In the genomic region with DNA sequence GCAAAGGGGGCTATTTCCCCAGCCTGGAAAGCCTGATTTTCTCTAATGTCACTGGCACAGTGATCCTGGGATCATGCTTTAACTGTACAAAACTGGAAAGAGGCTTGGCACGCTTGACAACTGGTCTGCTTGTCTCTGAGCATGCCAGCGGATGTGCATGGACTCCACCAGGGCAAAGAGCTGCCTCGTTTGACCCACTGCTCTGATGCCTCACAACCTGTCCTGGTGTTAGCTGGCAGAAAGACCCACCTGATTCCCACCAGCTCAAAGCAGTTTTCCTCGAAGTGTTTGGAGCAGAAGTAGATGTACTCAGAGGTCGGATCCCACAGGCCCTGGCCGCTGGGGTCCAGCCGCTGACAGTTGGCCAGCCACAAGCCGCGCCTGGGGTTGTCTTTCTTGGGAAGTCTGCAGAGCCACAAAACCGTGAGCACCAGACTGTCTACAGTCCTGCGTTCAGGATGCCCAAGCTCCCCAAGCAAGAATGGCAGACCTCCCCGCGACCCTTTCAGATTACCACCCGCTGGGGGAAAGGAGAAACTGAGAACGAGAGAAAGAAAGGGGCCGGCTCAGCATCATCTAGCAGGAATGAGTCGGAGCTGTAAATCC, we compare ENCODE assay signal across 8 mouse cellular contexts. TPM values are rescaled to one million over a fixed set of nuclear protein-coding genes. Genes with fewer than 3 reads are reported as not detected.
DNase-seq lines count a peak whose midpoint lies in the region; ATAC-seq and TF ChIP-seq lines count a peak whose summit lies in the region.

No protein-coding gene starts in this region.

- intact Hi-C loops in left cerebral cortex, postnatal 25 days (cut with DNase I): loop anchor here (5.0 kb wide), 1 partner anchor 123 kb away; the partner anchor contains the start of genes Pi4ka and Snap29

- WGBS in heart, embryonic 12.5 days: 16% methylated on average over 17 of the region's 17 CpGs
- WGBS in hindbrain, embryonic 12.5 days: 20% methylated on average over 17 of the region's 17 CpGs
- 9% methylated on average over 17 of the region's 17 CpGs for WGBS in liver, embryonic 15.5 days (ENCODE audit: insufficient replicate concordance)

- H3K4me2 ChIP-seq in heart, embryonic 12.5 days: peak overlapping the region; percentile 90
- H3K4me2 ChIP-seq in hindbrain, embryonic 12.5 days (replicated peaks): peak overlapping the region; percentile 90
- H3K4me2 ChIP-seq in liver, embryonic 15.5 days: peak overlapping the region; percentile 97

- peaks cover 16% of the 10 kb centered on the region for H3K4me1 ChIP-seq in heart, embryonic 12.5 days (replicated peaks)
- H3K4me1 ChIP-seq in bone marrow macrophage, adult 2 months (ENCODE audit: control insufficient read depth, insufficient read depth, low read length): peaks cover 5% of the 10 kb centered on the region; the same call in 1 of the 2 replicates
- H3K4me1 ChIP-seq in hindbrain, embryonic 12.5 days: peaks cover 17% of the 10 kb centered on the region
- H3K4me1 ChIP-seq in liver, embryonic 15.5 days (replicated peaks): peaks cover 31% of the 10 kb centered on the region

- H3K9ac ChIP-seq in heart, embryonic 12.5 days: peak overlapping the region; percentile 85
- peak overlapping the region; percentile 87 for H3K9ac ChIP-seq in hindbrain, embryonic 12.5 days
- H3K9ac ChIP-seq in liver, embryonic 15.5 days: peak overlapping the region; percentile 79

- TF ChIP-seq CTCF in bone marrow macrophage, adult 2 months (IDR thresholded peaks at IDR 0.05; ENCODE audit: low read depth, low read length): no peak

- peak overlapping the region; percentile 92 for H3K27ac ChIP-seq in heart, embryonic 12.5 days (ENCODE audit: poor library complexity, severe bottlenecking)
- H3K27ac ChIP-seq in bone marrow macrophage, adult 2 months (ENCODE audit: insufficient read depth, low read depth, low read length): peak overlapping the region; percentile 78
- H3K27ac ChIP-seq in hindbrain, embryonic 12.5 days: peak overlapping the region; percentile 96
- peak overlapping the region; percentile 98 for H3K27ac ChIP-seq in liver, embryonic 15.5 days (replicated peaks)

- H3K27me3 ChIP-seq in heart, embryonic 12.5 days (replicated peaks): no peaks in the 10 kb centered on the region
- H3K27me3 ChIP-seq in hindbrain, embryonic 12.5 days: no peaks in the 10 kb centered on the region
- no peaks in the 10 kb centered on the region for H3K27me3 ChIP-seq in liver, embryonic 15.5 days

- no peaks in the 10 kb centered on the region for H3K9me3 ChIP-seq in heart, embryonic 12.5 days (replicated peaks)
- no peaks in the 10 kb centered on the region for H3K9me3 ChIP-seq in hindbrain, embryonic 12.5 days (replicated peaks)
- H3K9me3 ChIP-seq in liver, embryonic 15.5 days (replicated peaks): no peaks in the 10 kb centered on the region

- no peak for TF ChIP-seq POLR2A in bone marrow macrophage, adult 2 months (IDR thresholded peaks at IDR 0.05; ENCODE audit: borderline replicate concordance, low read depth, low read length)

- no peak for DNase-seq in heart, adult 8-10 months (ENCODE audit: low spot score)
- DNase-seq in testis, postnatal 10 days (ENCODE audit: low spot score): peak; percentile 61
- DNase-seq in layer of hippocampus, postnatal 25 days (ENCODE audit: extremely low spot score in 1 of 2, low spot score in 1 of 2): no peak
- DNase-seq in left cerebral cortex, postnatal 25 days (ENCODE audit: low spot score in 2 of 2): no peak

- peaks cover 38% of the 10 kb centered on the region for H3K36me3 ChIP-seq in heart, embryonic 12.5 days
- peaks cover 40% of the 10 kb centered on the region for H3K36me3 ChIP-seq in hindbrain, embryonic 12.5 days
- peaks cover 40% of the 10 kb centered on the region for H3K36me3 ChIP-seq in liver, embryonic 15.5 days (replicated peaks)

- ATAC-seq in heart, embryonic 12.5 days (ENCODE audit: insufficient number of reproducible peaks, low FRiP score): no peak
- ATAC-seq in hindbrain, embryonic 12.5 days (ENCODE audit: low FRiP score): peak; percentile 6
- no peak for ATAC-seq in liver, embryonic 15.5 days (ENCODE audit: insufficient read depth)

- H3K4me3 ChIP-seq in heart, embryonic 12.5 days: peak overlapping the region; percentile 70
- peak overlapping the region; percentile 94 for H3K4me3 ChIP-seq in bone marrow macrophage, adult 2 months (ENCODE audit: insufficient read depth, low read length)
- H3K4me3 ChIP-seq in hindbrain, embryonic 12.5 days: peak overlapping the region; percentile 70
- H3K4me3 ChIP-seq in liver, embryonic 15.5 days (replicated peaks): peak overlapping the region; percentile 86

RNA-seq across cellular contexts. Expression of gene Thap7, which starts 0.9 kb away (rescaled TPM):
- 35.9 and 37.0 TPM in 2 replicates for polyA plus RNA-seq in heart, embryonic 12.5 days (2016; fragmentation: Nextera tagmentation; extraction: Ambion mirVana)
- total RNA-seq in heart, adult 8-10 months (2022): 10 to 100 TPM; 16.6 to 18.5 (median 17.6) TPM
- 23.2 and 25.5 TPM in 2 replicates for polyA plus RNA-seq in bone marrow macrophage, adult 2 months (2012; ENCODE audit: insufficient read depth, insufficient read length, missing spikeins)
- 57.7 and 66.5 TPM in 2 replicates for polyA plus RNA-seq in hindbrain, embryonic 12.5 days (2016; fragmentation: Nextera tagmentation; extraction: Ambion mirVana)
- polyA plus RNA-seq in liver, embryonic 15.5 days (2015; fragmentation: Nextera tagmentation; extraction: Ambion mirVana): 21.4 and 23.7 TPM in 2 replicates
- 10 to 100 TPM; 39.8 to 47.8 TPM for total RNA-seq in layer of hippocampus, postnatal 25 days (2021)
- total RNA-seq in left cerebral cortex, postnatal 25 days (2021): 10 to 100 TPM; 43.7 to 45.4 TPM

RNA-seq across cellular contexts. Expression of gene Lztr1, which starts 21.6 kb away (rescaled TPM):
- 49.2 and 56.6 TPM in 2 replicates for polyA plus RNA-seq in heart, embryonic 12.5 days (2016; fragmentation: Nextera tagmentation; extraction: Ambion mirVana)
- 10 to 100 TPM; 26.0 to 37.0 (median 29.7) TPM for total RNA-seq in heart, adult 8-10 months (2022)
- 53.4 and 57.0 TPM in 2 replicates for polyA plus RNA-seq in bone marrow macrophage, adult 2 months (2012; ENCODE audit: insufficient read depth, insufficient read length, missing spikeins)
- 113 and 121 TPM in 2 replicates for polyA plus RNA-seq in hindbrain, embryonic 12.5 days (2016; fragmentation: Nextera tagmentation; extraction: Ambion mirVana)
- polyA plus RNA-seq in liver, embryonic 15.5 days (2015; fragmentation: Nextera tagmentation; extraction: Ambion mirVana): 20.7 and 21.0 TPM in 2 replicates
- total RNA-seq in layer of hippocampus, postnatal 25 days (2021): 100 to 1,000 TPM; 189 to 193 TPM
- 100 to 1,000 TPM; 149 TPM for total RNA-seq in left cerebral cortex, postnatal 25 days (2021)

RNA-seq across cellular contexts. Expression of gene Lrrc74b, which starts 31.0 kb away (rescaled TPM):
- polyA plus RNA-seq in heart, embryonic 12.5 days (2016; fragmentation: Nextera tagmentation; extraction: Ambion mirVana): 0.09 and 0.23 TPM in 2 replicates
- total RNA-seq in heart, adult 8-10 months (2022): not detected
- not detected in 2 replicates for polyA plus RNA-seq in bone marrow macrophage, adult 2 months (2012; ENCODE audit: insufficient read depth, insufficient read length, missing spikeins)
- polyA plus RNA-seq in hindbrain, embryonic 12.5 days (2016; fragmentation: Nextera tagmentation; extraction: Ambion mirVana): 1.1 and 1.3 TPM in 2 replicates
- polyA plus RNA-seq in liver, embryonic 15.5 days (2015; fragmentation: Nextera tagmentation; extraction: Ambion mirVana): not detected in 2 replicates
- 1 to 10 TPM in 1 of 2 experiments, under 1 TPM in 1; 0.57 to 1.2 TPM for total RNA-seq in layer of hippocampus, postnatal 25 days (2021)
- total RNA-seq in left cerebral cortex, postnatal 25 days (2021): under 1 TPM; 0.71 to 0.85 TPM

RNA-seq across cellular contexts. Expression of gene P2rx6, which starts 31.6 kb away (rescaled TPM):
- polyA plus RNA-seq in heart, embryonic 12.5 days (2016; fragmentation: Nextera tagmentation; extraction: Ambion mirVana): 0.86 and 1.2 TPM in 2 replicates
- 1 to 10 TPM; 1.1 to 2.9 (median 2.0) TPM for total RNA-seq in heart, adult 8-10 months (2022)
- not detected in 2 replicates for polyA plus RNA-seq in bone marrow macrophage, adult 2 months (2012; ENCODE audit: insufficient read depth, insufficient read length, missing spikeins)
- 1.8 and 2.2 TPM in 2 replicates for polyA plus RNA-seq in hindbrain, embryonic 12.5 days (2016; fragmentation: Nextera tagmentation; extraction: Ambion mirVana)
- polyA plus RNA-seq in liver, embryonic 15.5 days (2015; fragmentation: Nextera tagmentation; extraction: Ambion mirVana): 0.09 and 0.14 TPM in 2 replicates
- 1 to 10 TPM in 1 of 2 experiments, under 1 TPM in 1; 0.64 to 1.3 TPM for total RNA-seq in layer of hippocampus, postnatal 25 days (2021)
- total RNA-seq in left cerebral cortex, postnatal 25 days (2021): under 1 TPM; 0.80 to 0.99 TPM

RNA-seq across cellular contexts. Expression of gene Aifm3, which starts 40.7 kb away (rescaled TPM):
- 0.82 and 1.1 TPM in 2 replicates for polyA plus RNA-seq in heart, embryonic 12.5 days (2016; fragmentation: Nextera tagmentation; extraction: Ambion mirVana)
- total RNA-seq in heart, adult 8-10 months (2022): under 1 TPM in 1 of 4 experiments, not detected in 3; 0.35 TPM
- polyA plus RNA-seq in bone marrow macrophage, adult 2 months (2012; ENCODE audit: insufficient read depth, insufficient read length, missing spikeins): not detected in 2 replicates
- 3.0 and 4.5 TPM in 2 replicates for polyA plus RNA-seq in hindbrain, embryonic 12.5 days (2016; fragmentation: Nextera tagmentation; extraction: Ambion mirVana)
- polyA plus RNA-seq in liver, embryonic 15.5 days (2015; fragmentation: Nextera tagmentation; extraction: Ambion mirVana): 2.3 and 3.4 TPM in 2 replicates
- total RNA-seq in layer of hippocampus, postnatal 25 days (2021): 10 to 100 TPM; 76.1 to 84.5 TPM
- 100 to 1,000 TPM in 1 of 2 experiments, 10 to 100 TPM in 1; 96.9 to 100 TPM for total RNA-seq in left cerebral cortex, postnatal 25 days (2021)
